Mouse (Mus musculus) heart, postnatal 0 days (tissue): ENCODE results near the gene Cmtr1. TPM values are rescaled to one million over a fixed set of nuclear protein-coding genes. Genes with fewer than 3 reads are reported as not detected.

Experiments used
- ATAC-seq: fragments of 200-750 bp; cut with Nextera tagmentation; 2 replicates; pipeline ENCODE4 v1.8.0; 2017; ENCODE audit warnings: low read depth, moderate number of reproducible peaks, moderate library complexity; ENCODE audit not compliant: insufficient read depth
- DNase-seq: peaks from one replicate; pipeline ENCODE4 v3.0.0-alpha.2; 2016; ENCODE audit warnings: low spot score
- H3K27ac ChIP-seq: fragments of 300-500 bp; sonication (generic); 2 replicates; pipeline ENCODE4 v1.5.1; 2014; ENCODE audit warnings: low read depth, mild to moderate bottlenecking
- H3K27me3 ChIP-seq: fragments of 300-500 bp; sonication (generic); 2 replicates; pipeline ENCODE4 v1.6.1; 2014; ENCODE audit warnings: low read length, mixed read lengths; ENCODE audit not compliant: control insufficient read depth, insufficient read depth
- H3K36me3 ChIP-seq: fragments of 300-500 bp; sonication (generic); replicated peaks from 2 replicates; pipeline ENCODE4 v1.6.1; 2014; ENCODE audit warnings: low read length, mixed read lengths; ENCODE audit not compliant: control insufficient read depth, insufficient read depth
- H3K4me1 ChIP-seq: fragments of 300-500 bp; sonication (generic); 2 replicates; pipeline ENCODE4 v1.6.1; 2014; ENCODE audit warnings: antibody characterized with exemption; ENCODE audit not compliant: control insufficient read depth, insufficient read depth
- H3K4me2 ChIP-seq: fragments of 300-500 bp; sonication (generic); 2 replicates; pipeline ENCODE4 v1.6.1; 2014; ENCODE audit warnings: low read depth, mild to moderate bottlenecking, low read length, moderate library complexity
- H3K4me3 ChIP-seq: fragments of 300-500 bp; sonication (generic); 2 replicates; pipeline ENCODE4 v1.5.1; 2014; ENCODE audit warnings: low read depth, low read length
- H3K9ac ChIP-seq: fragments of 300-500 bp; sonication (generic); replicated peaks from 2 replicates; pipeline ENCODE4 v1.6.1; 2014; ENCODE audit warnings: low read depth, low read length, mixed read lengths
- H3K9me3 ChIP-seq: fragments of 300-500 bp; sonication (generic); replicated peaks from 2 replicates; pipeline ENCODE4 v1.6.1; 2016; ENCODE audit warnings: low read length; ENCODE audit not compliant: control insufficient read depth
- CTCF ChIP-seq: IDR thresholded peaks from 2 replicates; pipeline ENCODE4 v1.5.1; 2016; ENCODE audit warnings: antibody characterized with exemption, control low read depth, low read depth
- EP300 ChIP-seq: IDR thresholded peaks from 2 replicates; pipeline ENCODE4 v1.6.1; 2016; ENCODE audit warnings: antibody characterized with exemption, low read depth
- WGBS: fragments of 180-500 bp; shearing (Covaris S2); extraction: QIAGEN DNeasy Blood & Tissue Kit; methylation state at CpG from one replicate; pipeline ENCODE4 v1.1.7; 2014; 5-methylcytosine and 5-hydroxymethylcytosine counted together
- polyA plus RNA-seq: library from polyadenylated mRNA; unstranded; fragments of >200 nt; fragmentation: Nextera tagmentation; extraction: Ambion mirVana; gene quantifications from 2 replicates; pipeline ENCODE4 v1.2.1, GENCODE M21; 2015
- total RNA-seq: library from RNA; depleted of rRNA; stranded (reverse); fragments of >200 nt; gene quantifications from 2 replicates; pipeline ENCODE4 v1.2.3, GENCODE M21; 2014; ENCODE audit warnings: low replicate concordance

The Cmtr1 gene
- total and polyA plus RNA-seq, 2 experiments from 2014 or later: 72.9 to 81.4 TPM

DNA sequence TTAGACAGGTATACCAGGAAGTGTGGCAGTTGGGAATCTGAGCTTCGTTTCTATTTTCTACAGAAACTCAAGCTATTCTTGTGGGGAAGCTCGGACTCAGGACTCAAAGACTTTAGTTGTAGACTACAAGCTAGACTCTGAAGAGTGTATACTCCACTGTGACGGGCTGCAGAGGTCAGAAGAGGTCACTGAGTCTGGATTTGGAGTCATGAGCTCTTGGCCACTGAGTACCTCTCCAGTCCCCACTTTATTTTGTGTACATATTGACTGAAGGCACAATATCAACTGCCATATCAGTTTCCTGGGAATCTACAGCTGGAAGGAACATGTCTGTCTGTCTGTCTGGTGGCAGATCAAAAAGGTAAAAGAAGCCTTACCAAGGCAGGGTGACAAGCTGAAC, 41.2 kb upstream of the Cmtr1 start:
- no peak overlapping the region for H3K9ac ChIP-seq
- TF ChIP-seq CTCF: no peak
- DNase-seq (no peak), ATAC-seq (no peak)
- H3K4me2 ChIP-seq: no peak overlapping the region
- peaks cover 38% of the 10 kb centered on the region for H3K36me3 ChIP-seq
- no peak overlapping the region for H3K27ac ChIP-seq
- no peak overlapping the region for H3K4me3 ChIP-seq
- peaks cover 14% of the 10 kb centered on the region for H3K4me1 ChIP-seq
- H3K9me3 ChIP-seq: no peaks in the 10 kb centered on the region
- 75% methylated on average over 3 of the region's 3 CpGs for WGBS
- H3K27me3 ChIP-seq: no peaks in the 10 kb centered on the region

DNA sequence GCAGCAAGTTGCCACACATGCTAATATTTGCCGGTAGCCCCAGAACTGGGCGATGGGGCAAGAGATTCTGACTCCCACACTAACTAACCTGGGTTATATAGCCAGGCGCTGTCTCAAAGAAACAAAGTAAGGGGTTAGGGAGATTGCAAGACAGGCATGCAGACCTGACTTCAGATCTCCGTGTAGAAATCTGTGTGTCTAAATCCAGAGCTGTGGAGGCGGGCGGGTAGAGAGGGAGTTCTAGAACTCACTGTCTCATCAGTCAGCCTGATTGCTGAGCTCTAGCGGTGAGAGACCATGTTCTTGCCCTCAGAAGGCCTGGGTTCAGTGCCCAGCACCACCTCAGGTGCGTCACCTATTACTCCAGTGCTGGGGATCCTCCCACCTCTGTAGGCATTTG, 36.9 kb upstream of the Cmtr1 start:
- H3K36me3 ChIP-seq: peaks cover 71% of the 10 kb centered on the region
- no peaks in the 10 kb centered on the region for H3K27me3 ChIP-seq
- no peak overlapping the region for H3K9ac ChIP-seq
- 93% methylated on average over 8 of the region's 8 CpGs for WGBS
- ATAC-seq: no peak
- no peaks in the 10 kb centered on the region for H3K4me1 ChIP-seq
- TF ChIP-seq EP300 (no peak), CTCF (no peak)
- H3K4me2 ChIP-seq: no peak overlapping the region
- no peak overlapping the region for H3K4me3 ChIP-seq
- H3K9me3 ChIP-seq: no peaks in the 10 kb centered on the region
- no peak for DNase-seq
- H3K27ac ChIP-seq: no peak overlapping the region

DNA sequence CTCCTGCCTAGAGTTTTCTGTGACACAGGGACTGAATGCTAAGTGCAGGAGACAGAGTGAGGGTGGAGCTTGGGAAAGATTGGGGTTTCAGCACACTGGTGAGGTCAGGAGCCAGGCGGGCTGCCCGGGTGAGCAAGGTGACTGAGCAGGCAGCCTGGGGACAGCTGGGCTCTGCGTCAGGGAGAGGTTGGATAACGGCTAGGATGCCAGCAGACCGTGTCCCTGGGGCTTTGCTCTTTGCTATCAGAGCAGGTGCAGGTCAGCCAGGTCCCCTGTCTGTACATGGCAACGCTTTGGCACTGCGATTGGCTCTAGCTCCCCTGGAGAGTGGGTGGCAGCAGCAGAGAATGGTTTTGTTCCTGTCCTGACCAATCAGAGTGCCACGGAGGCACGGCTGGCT, 33.1 kb upstream of the Cmtr1 start:
- Histone ChIP-seq H3K4me3 (no peak overlapping the region), H3K27ac (no peak overlapping the region), H3K27me3 (no peaks in the 10 kb centered on the region), H3K4me1 (no peaks in the 10 kb centered on the region), H3K9me3 (no peaks in the 10 kb centered on the region), H3K36me3 (peaks cover 86% of the 10 kb centered on the region), H3K9ac (no peak overlapping the region), H3K4me2 (no peak overlapping the region)
- TF ChIP-seq CTCF (no peak), EP300 (no peak)
- DNase-seq: no peak
- 84% methylated on average over 9 of the region's 9 CpGs for WGBS
- no peak for ATAC-seq

DNA sequence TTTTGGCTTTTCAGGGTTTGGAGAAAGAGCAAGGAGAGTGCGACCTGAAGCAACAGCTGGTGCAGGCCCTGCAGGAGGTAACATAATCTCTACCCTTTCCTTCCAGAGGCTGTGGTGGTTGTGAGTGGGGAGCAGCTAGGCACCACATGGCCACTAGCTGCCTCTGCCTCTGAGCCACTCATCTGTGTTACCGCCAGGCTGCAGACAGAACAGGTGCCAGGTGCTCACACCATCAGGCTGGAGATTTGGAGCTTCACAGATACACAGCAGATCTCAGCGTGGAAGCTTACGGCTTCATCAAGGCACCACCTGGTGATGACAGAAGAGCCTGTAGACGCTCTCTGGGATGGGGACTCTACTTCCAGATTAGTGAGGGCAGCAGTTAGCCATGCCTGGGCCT, 31.4 kb upstream of the Cmtr1 start:
- no peak overlapping the region for H3K27ac ChIP-seq
- no peaks in the 10 kb centered on the region for H3K27me3 ChIP-seq
- no peak for TF ChIP-seq CTCF
- TF ChIP-seq EP300: no peak
- H3K4me2 ChIP-seq: no peak overlapping the region
- 71% methylated on average over 5 of the region's 5 CpGs for WGBS
- no peak overlapping the region for H3K9ac ChIP-seq
- H3K4me1 ChIP-seq: no peaks in the 10 kb centered on the region
- H3K4me3 ChIP-seq: no peak overlapping the region
- no peaks in the 10 kb centered on the region for H3K9me3 ChIP-seq
- peaks cover 83% of the 10 kb centered on the region for H3K36me3 ChIP-seq
- no peak for ATAC-seq
- no peak for DNase-seq

DNA sequence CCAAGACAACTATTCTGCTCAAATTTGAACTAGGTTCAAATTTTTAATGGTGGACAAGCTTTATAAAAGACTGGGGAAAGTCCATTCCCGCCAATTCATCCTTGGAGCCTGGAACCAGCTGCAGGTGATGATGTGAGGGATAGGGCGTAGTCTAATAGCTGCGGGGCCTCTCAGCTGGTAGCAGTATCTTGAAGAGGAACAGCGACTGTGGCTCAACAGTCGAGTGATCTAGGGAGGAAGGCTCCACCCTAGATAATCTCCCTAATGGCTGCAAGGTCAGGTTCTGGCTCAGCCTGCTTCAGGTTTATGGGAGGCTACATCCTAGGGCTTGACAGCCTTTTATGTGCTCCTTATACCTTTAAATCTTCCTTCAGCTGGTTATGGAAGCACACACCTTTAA, 30.8 kb upstream of the Cmtr1 start:
- TF ChIP-seq CTCF (no peak), EP300 (no peak)
- no peaks in the 10 kb centered on the region for H3K27me3 ChIP-seq
- ATAC-seq (no peak), DNase-seq (no peak)
- H3K27ac ChIP-seq: no peak overlapping the region
- WGBS: 61% methylated on average over 5 of the region's 5 CpGs
- H3K4me3 ChIP-seq: no peak overlapping the region
- peaks cover 83% of the 10 kb centered on the region for H3K36me3 ChIP-seq
- no peaks in the 10 kb centered on the region for H3K4me1 ChIP-seq
- no peaks in the 10 kb centered on the region for H3K9me3 ChIP-seq
- no peak overlapping the region for H3K9ac ChIP-seq
- no peak overlapping the region for H3K4me2 ChIP-seq

DNA sequence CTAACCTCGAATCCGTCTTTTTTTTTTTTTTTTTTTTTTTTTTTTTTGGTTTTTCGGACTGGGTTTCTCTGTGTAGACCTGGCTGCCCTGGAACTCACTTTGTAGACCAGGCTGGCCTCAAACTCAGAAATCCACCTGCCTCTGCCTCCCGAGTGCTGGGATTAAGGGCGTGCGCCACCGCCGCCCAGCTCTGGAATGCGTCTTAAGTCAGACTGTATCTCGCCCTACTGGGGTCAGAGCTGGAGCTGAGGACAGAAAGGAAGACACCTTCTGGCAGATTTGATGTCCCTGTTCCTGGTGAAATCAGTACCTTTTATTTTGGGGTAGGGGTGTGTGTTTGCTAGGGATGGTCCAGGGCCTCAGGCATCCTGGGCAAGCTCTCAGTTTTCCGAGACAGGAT, 28.1 kb upstream of the Cmtr1 start:
- Histone ChIP-seq H3K4me2 (no peak overlapping the region), H3K27me3 (no peaks in the 10 kb centered on the region), H3K4me3 (no peak overlapping the region), H3K9me3 (no peaks in the 10 kb centered on the region), H3K4me1 (peaks cover 5% of the 10 kb centered on the region; the same call in 1 of the 2 replicates), H3K9ac (no peak overlapping the region), H3K27ac (no peak overlapping the region), H3K36me3 (peaks cover 89% of the 10 kb centered on the region)
- ATAC-seq (no peak), DNase-seq (no peak)
- TF ChIP-seq CTCF: no peak
- no peak for TF ChIP-seq EP300
- WGBS: 96% methylated on average over 11 of the region's 11 CpGs
